In the genomic region with DNA sequence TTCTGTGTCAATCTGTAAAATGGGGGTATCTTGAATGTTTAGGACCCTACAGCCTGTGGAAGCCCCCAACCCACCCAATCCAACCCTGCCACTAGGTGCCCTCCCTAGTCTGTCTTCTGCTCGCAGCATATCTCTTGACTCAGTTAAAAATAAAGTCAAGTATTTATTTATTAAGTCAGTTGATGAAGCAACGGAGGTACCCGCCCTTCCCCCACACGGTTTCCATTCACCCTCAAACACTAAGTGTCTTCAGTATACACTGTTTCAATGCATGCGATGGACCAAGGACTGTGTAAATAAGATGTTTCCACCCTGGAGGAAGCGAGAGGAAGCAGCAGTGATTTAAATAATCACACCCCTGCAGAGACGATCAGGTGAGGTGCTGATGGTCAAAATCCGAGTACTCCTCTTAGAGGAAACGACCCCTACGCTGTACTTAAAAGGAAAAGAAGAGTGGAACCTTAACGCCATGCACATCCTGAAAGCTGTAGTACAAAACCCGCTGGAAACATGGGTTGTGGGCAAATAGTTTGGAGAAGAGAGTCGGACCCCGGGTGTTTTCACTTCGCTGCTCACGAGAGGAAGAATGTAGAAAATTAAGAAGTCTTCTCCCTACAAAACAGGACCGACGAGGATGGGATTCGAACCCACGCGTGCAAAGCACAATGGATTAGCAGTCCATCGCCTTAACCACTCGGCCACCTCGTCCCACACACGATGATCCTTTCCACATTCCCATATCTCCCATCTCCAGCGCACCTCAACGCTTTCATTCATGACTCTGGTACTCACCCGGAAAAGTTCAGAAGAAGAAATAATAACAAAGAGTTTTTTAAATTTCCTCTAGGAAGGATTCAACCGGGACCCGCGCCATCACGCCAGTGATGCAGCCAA, we compare ENCODE assay signal across 1 mouse cellular context.
TF ChIP-seq lines count a peak whose summit lies in the region.

No protein-coding gene starts in this region.

TF ChIP-seq in CH12.LX, 34 proteins besides CTCF, POLR2A, EP300 and RAD21 (continued from another document):
- TF ChIP-seq BHLHE40 (IDR thresholded peaks at IDR 0.05; ENCODE audit: low read depth, low read length) (peak; percentile 58), SMC3 (IDR thresholded peaks at IDR 0.05; ENCODE audit: low read depth, low read length) (no peak), JUN (IDR thresholded peaks at IDR 0.05; ENCODE audit: insufficient read depth, low read depth, low read length) (no peak), POLR2AphosphoS2 (IDR thresholded peaks at IDR 0.05; ENCODE audit: low read depth, low read length) (no peak), CHD1 (IDR thresholded peaks at IDR 0.05; ENCODE audit: low read depth, low read length) (no peak), UBTF (IDR thresholded peaks at IDR 0.05; ENCODE audit: low read depth, low read length) (no peak), SIN3A (IDR thresholded peaks at IDR 0.05; ENCODE audit: low read length) (no peak), HCFC1 (IDR thresholded peaks at IDR 0.05; ENCODE audit: low read depth, low read length) (no peak), ZC3H11A (IDR thresholded peaks at IDR 0.05; ENCODE audit: low read depth, low read length) (no peak), E2F4 (IDR thresholded peaks at IDR 0.05; ENCODE audit: insufficient replicate concordance, low read depth, low read length) (0 out of 2 replicates have a peak, but pooled peaks have one; percentile 26), PAX5 (IDR thresholded peaks at IDR 0.05; ENCODE audit: low read length) (no peak), ZMIZ1 (IDR thresholded peaks at IDR 0.05; ENCODE audit: low read depth, low read length) (no peak), GABPA (IDR thresholded peaks at IDR 0.05; ENCODE audit: insufficient replicate concordance, low read depth, low read length) (no peak), ETS1 (conservative IDR thresholded peaks at IDR 0.05; ENCODE audit: low read depth, low read length) (no peak), ELF1 (IDR thresholded peaks at IDR 0.05; ENCODE audit: low read depth, low read length) (peak; percentile 98), USF1 (IDR thresholded peaks at IDR 0.05; ENCODE audit: low read depth, low read length) (no peak), ZKSCAN1 (IDR thresholded peaks at IDR 0.05; ENCODE audit: borderline replicate concordance, low read depth, low read length) (no peak), CHD2 (IDR thresholded peaks at IDR 0.05; ENCODE audit: low read length) (peak; percentile 68; the same call in 1 of the 2 replicates), ZNF384 (IDR thresholded peaks at IDR 0.05; ENCODE audit: low read depth, low read length) (no peak), MAX (IDR thresholded peaks at IDR 0.05; ENCODE audit: low read length) (no peak; the same call in 1 of the 2 replicates), MAFK (IDR thresholded peaks at IDR 0.05; ENCODE audit: insufficient replicate concordance, low read length) (peak; percentile 93), MAZ (IDR thresholded peaks at IDR 0.05; ENCODE audit: low read depth, low read length) (no peak), TCF12 (IDR thresholded peaks at IDR 0.05; ENCODE audit: low read depth, low read length) (no peak), MEF2A (IDR thresholded peaks at IDR 0.05; ENCODE audit: borderline replicate concordance, low read depth, low read length) (no peak), RCOR1 (conservative IDR thresholded peaks at IDR 0.05; ENCODE audit: low read depth, low read length) (no peak)
